Mouse (Mus musculus) neutrophil, adult 83 days (primary cell): Measurements from ENCODE around the gene Kit. TPM values are rescaled to one million over a fixed set of nuclear protein-coding genes. Genes with fewer than 3 reads are reported as not detected.

Experiments
- total RNA-seq, 2 experiments: library from RNA; stranded (reverse); gene quantifications; one replicate each; pipeline ENCODE4 v1.2.4; 2023

Kit gene
- 10 to 100 TPM; 12.6 to 20.2 TPM for total RNA-seq

DNA sequence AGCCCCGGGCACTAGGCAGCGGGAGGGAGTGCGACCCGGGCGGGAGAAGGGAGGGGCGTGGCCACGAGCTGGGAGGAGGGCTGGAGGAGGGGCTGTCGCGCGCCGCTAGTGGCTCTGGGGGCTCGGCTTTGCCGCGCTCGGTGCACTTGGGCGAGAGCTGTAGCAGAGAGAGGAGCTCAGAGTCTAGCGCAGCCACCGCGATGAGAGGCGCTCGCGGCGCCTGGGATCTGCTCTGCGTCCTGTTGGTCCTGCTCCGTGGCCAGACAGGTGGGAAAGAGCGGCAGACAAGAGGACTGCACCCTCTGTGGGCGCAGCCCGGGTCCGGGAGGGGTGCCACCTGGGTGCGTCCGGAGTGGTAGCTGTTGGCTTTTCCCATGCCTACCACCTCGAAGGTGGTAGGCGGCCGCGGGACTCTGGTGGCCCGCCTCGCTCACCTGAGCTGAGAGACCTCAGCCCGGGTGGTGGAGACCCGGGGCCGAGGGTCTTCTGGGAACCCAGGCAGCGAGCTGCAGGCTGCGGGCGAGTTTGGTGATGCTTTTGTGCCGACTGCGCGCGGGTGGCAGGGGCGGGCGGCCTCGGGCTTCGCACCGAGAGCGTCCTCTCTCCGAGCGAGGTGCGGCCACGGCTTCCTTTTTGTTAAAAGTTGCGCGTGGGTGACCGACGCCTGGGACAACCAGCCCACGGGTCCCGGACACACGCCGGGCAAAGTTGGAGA, at the start of gene Kit:
Gene Kit (plus strand): TSS at position 65 of the 715 bp plus-strand sequence.

